Mouse (Mus musculus) cerebellum, postnatal 4 days (tissue): ENCODE data around the gene Ino80d.
"Not testable (repeated sequence)": the region's sequence is repeated elsewhere in the genome, so short reads cannot be mapped to it uniquely, and the experiment has no call there.

ENCODE experiments used
- DNase-seq, 2 experiments: peaks; one replicate each; pipeline ENCODE4 v3.0.0; 2022; ENCODE audit warnings: low spot score in 2 of 2, mixed read lengths in 1 of 2

Gene Ino80d

DNA sequence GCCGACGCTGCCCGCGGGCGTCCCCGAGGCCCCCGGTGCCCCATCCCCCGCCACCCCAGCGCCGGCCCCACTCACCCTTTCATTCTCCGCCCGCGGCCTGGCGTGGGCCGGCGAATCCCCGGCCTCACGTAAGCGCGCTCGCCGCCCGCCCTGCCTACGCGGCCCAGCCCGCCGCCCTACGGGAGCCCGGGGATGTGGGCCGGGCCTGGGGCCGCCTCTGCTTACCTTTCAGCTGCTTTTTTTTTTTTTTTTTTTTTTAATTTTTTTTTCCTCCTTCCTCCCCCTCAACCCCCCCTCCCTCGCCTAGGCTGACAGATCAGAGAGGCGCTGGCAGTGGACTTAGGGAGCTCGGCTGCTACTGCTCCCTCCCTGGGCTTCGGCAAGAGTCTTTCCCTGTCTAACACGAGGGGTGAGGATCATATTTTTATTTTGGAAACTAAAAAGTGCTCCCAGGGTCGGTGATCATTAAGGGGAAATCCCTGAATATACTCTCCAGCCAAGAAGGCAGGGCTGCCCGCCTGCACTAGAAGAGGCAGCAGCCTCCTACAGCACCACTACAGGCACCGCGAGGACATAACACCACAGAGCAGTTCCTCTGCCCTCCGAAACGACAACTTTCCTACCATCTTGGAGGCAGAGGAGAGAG is at the start of gene Ino80d:
Gene Ino80d, minus strand, starts transcription at position 532 of the 646 bp plus-strand sequence.
- peak; percentile 49 to 72 for DNase-seq

- no peak for DNase-seq
These were observed 25.8 kb upstream of the Ino80d start for GRCm38 (mm10) chr1:63140231-63140630.

DNA sequence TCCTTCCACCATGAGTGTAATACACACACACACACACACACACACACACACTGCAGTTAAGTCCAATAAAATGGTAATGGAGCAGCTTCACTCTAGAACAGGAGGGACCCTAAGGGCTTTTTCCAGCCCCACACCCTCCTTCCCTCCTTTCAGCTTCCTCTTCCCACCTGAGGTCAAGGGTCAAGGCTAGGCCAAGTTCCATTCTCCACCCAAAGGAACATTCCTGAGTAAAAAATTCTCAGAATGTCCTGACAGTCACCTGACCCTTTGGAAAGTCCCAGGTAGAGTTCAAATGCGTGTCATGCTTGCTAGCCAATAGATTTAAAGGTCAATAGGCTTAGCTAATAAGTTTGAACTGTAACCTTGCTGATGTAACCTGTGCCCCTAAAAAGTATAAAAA is 24.1 kb upstream of the Ino80d start:
- DNase-seq = not testable (repeated sequence)

- no peak for DNase-seq
These were observed 23.5 kb upstream of the Ino80d start for GRCm38 (mm10) chr1:63137971-63138370.

GRCm38 (mm10) chr1:63134530-63134929 is 20.1 kb upstream of the Ino80d start:
- DNase-seq = no peak

GRCm38 (mm10) chr1:63131766-63132165 is 17.3 kb upstream of the Ino80d start:
- no peak for DNase-seq

DNA sequence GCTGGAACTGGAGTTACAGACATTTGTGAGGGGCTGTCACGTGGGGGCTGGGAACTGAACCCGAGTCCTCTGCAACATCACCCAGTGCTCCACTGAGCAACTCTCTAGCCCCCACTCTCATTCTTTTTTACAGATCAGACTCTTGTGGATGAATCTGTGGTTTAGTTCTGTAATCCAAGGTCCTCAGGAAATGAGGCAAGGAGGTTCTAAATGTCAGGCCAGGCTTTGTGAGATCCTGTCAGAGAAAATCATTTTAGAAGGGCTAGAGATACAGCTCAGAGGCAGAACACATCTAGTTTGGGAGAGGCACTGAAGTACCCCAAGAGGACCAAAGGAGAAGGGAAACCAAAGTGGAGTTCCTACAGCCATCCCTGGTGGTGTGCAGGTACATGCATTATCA is 16.4 kb upstream of the Ino80d start:
- no peak for DNase-seq

DNA sequence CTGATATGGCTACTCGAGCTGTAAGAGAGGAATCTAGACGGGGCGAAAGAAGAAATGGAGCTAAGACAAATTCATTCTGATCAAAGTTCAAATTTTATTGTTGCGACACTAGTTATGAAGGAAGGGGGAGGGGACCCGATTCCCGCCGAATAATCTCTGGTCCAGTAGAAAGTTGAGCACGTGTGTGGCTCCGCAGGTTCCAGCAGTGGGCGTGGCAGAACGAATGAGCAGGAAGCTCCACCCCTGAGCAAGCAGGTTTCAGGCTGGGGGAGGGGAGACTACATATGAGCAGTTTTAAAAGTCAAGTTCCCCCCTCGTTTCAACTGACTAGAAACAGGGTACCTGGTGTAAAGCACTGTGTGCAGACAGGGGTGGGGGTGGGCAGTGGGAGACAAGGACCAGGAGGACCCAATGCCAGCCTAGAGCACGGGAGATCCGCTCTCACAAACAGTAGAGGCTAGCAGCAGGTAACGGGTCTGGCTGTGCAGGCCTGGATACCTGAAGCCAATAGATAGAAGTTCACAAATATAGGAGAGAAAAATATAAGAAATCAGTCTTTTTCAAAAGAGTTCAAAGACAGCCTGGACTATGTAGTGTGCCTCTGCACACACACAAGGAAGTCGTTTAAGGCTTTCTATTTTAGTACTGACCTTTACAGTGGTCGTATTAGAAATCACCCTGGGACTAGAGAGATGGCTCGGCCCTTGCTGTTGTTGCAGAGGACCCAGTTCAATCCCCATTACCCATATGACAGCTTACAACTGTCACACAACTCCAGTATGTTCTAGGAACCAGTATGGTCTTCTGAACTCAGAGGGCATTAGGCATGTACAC is 15.6 kb upstream of the Ino80d start:
- no peak for DNase-seq

DNA sequence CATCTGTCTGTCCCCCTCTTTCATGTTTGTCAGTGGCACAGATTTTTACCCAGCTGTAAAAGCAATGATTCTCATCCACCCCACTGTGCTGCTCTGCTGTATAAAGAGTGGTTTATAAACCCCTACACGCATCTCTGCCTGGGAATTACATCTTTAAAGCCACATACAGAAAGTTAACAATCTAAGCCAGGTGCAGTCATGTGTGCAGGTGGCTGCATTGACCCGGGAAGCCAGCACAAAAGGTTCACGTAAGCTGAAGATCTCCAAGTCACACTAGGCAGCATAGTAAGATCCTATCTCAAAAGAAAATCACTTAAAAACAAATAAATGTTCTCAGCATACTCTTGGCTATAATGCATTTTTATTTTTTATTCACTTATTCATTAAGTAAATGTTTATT is 14.8 kb upstream of the Ino80d start:
- DNase-seq = no peak

DNA sequence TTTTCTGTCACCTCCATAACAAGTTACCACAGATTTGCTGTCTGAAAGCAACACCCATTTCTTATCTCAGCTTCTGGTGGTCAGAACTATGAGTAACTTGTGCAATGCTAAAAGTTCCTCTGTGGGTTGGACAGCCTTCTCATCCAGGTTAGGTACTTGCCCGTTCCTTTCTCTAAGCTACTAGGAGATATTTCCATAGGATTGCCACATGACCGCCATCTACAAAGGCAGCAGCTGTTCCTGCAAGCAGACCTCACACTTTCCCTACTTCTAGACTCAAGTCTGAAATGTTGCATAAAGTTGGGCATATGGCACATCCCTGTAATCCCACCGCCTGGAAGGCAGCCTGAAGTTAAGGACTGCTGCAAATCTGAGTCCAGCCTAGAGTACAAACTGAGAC is 11.7 kb upstream of the Ino80d start:
- DNase-seq = no peak

DNA sequence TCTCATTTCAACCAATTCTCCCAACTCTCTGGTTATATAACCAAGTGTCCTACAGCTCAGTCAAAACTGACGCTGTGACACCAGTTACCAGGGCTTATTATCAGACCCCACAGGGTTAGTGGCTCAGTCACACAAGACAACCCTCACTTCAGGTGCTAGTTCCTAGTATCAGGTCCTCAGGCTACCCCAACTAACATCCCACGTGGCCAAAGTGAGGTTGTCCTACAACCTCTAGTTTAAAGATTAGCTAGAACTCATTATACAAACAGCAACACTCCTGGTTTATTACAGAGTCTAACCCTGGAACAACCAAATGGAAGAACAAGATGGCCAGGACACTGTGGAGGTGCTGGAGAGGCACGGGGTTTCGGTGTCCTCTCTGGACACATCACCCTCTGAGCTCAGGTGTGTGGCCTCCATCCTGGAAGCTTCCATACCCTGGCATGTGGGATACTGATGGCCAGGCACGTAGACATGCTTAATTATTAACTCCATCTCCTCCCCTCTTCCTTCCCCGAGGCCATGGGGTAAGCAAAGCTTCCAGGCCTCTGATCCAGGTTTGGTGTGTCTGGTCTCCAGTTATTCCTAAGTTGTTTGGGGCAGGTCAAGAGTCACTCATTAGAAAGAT is 9.5 kb upstream of the Ino80d start:
- DNase-seq = no peak

DNA sequence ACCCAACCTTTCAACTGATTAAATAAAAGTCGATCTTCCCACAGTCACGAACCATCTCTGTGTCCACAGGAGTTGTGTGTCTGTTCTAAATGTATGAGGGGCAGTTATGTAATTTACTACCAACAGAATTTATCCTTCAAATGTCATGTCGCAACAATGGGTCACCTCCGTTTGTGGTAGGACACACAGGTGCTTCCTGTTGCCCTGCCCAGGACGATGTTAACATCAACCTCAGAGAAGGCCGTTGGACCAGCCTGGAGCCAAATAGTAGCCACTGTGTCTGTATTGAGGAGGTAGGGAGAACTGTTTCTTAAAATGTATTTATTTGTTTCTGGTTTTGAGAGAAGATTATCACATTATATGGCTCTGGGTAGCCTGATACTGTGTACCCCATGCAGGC is 7.5 kb upstream of the Ino80d start:
- DNase-seq = no peak

DNA sequence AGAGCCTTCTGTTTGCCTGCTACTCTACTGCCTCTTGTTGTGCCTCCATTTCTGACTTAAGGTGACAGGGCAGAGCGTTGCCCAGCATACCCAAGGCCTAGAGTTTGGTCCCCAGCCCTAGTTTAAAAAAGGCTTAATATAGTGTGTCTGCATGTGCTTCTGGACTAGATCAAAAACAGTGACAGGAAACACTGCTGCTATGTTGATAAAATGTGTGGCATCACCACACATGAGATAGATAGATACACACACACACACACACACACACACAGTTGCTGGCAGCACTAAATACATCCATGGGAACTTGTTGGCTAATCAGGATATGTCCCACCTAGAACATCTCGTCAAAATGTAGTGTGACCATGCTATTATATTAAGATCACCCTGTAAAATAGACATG is 5.9 kb upstream of the Ino80d start:
- DNase-seq = no peak

DNA sequence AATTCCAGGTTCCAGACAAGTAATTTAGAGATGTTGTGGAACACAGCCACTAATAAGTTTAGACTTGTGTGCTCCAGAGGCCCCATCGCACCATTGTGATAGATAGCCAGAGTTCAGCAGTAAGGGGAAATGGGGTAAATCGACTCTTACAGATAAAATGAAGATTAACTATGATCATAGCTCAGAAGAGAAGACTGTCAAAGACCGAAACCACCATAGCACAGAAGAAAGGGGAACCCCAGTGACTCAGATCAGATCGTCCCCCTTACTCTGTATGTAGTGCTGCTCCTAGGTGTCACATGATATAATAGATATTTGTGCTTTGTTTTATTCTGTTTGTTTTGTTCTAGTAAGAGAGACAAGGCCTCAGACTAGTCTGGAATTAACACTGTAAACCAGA is 5.2 kb upstream of the Ino80d start:
- no peak for DNase-seq

- no peak for DNase-seq
These were observed 1.1 kb upstream of the Ino80d start for GRCm38 (mm10) chr1:63115540-63115939.

DNA sequence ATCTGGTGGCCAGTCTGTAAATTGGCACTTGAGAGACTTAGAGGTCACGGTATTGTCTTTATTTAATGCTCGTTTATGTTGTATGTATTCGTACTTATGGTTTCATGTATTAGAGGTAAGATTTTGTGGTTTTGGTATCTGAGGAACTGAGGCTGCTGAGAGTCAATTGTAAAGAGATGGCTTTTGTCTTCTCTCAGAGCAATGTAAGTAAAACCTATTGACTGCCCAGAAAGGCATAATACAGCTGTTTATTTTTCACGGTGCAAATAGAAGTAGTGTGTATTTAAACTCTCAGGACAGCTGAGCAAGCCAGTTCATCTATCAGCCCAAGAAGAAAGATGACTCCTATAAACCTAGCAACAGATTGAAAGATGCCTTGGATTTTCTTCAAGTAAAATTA is 629 bp upstream of the Ino80d start:
- DNase-seq = no peak

- DNase-seq = peak in 1 of 2 experiments; percentile 52
These were observed 962 bp downstream of the Ino80d start for GRCm38 (mm10) chr1:63113274-63114135.

DNA sequence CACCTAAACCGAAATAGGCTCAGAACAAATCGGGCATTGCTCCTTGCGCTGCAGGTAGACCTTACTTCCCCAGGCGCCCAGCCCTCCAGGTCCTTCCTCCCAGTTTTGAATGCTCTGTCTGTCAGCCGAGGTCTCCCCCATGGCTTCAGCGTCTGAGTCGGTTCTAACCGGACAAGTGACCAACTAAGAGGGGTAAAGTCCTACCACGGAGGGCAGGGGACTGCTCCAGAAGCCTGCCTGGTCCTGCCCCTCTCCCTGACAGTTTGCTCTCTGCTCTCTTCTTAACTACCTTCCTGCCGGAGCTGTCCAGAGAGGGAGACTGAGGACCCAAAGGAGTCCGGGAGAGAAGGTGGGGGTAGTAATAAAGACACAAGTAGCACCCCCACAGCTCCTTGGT is 1.6 kb downstream of the Ino80d start:
- DNase-seq = peak in 1 of 2 experiments; percentile 16

GRCm38 (mm10) chr1:63112151-63112864 is 2.2 kb downstream of the Ino80d start:
- DNase-seq = no peak

DNA sequence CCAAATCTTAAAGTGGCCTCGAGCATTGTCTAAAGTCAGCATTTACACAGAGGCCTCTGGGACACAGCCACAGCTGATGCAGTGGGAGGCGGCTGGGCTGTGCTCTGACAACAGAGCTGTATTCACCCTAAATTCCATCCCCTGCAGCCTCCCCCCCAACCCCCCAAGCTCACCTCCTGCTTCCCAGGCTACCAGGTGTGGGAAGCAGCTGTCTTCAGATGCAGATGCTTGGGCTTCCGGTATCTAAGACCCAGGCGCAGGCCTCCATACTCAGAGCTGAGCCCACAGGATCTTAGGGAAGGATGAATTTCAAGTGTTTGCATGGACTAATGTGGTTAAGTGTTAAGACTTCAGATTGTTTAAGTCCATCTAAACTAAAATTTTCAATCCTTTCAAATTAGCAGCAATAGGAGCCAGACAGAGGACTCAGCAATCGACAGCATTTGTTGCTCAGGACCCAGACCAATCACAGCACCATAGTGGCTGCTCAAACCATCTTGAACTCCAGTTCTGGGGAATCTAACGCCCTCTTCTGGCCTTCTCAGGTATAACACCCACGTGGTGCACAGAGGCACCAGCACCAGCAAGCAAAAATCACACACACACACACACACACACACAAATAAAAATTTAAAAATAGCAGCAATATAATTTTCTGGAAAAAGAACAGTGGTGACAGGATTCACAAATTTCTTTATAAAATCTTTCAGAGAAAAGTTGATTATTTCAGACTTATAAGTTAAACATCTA is 3.8 kb downstream of the Ino80d start:
- DNase-seq = peak in 1 of 2 experiments; percentile 40
